Mouse (Mus musculus): ENCODE results near the gene Slc22a7. TPM values are rescaled to one million over a fixed set of nuclear protein-coding genes. Genes with fewer than 3 reads are reported as not detected.

Gene Slc22a7
- polyA plus RNA-seq, 1 experiment: not detected

DNA sequence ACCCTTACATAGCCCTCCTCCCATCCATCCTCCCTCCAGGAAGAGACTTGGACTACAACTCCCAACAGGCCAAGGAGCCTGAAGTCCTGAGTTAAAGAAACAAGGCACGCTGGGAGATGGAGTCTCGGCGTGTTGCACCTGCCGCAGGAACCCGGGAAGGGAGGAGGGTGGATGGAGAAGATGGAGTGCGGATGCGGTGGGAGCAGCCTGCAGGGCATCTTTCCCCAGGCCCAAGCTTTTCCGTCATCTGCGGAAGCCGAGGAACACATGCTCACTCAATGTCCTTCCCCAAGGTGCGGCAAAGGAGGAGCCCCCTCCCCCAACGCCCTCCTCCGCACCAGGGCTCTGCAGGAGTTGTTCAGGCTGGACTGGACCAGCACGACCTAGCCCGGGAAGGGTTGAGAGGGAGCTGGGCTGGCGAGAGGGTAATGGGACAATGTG, 45.3 kb upstream of the Slc22a7 start:
- Histone ChIP-seq H3K4me3 (no peak overlapping the region), H3K4me2 (ENCODE audit: low read depth) (no peak overlapping the region), H3K79me2 (ENCODE audit: control insufficient read depth, insufficient read depth) (no peaks in the 10 kb centered on the region), H3K36me3 (ENCODE audit: control insufficient read depth, insufficient read depth) (no peaks in the 10 kb centered on the region), H3ac (ENCODE audit: control insufficient read depth, insufficient read length) (no peak overlapping the region), H3K27me3 (ENCODE audit: control insufficient read depth, insufficient read depth, insufficient read length) (peaks cover 86% of the 10 kb centered on the region)
- TF ChIP-seq E2F4 (IDR thresholded peaks at IDR 0.05; ENCODE audit: insufficient read depth): no peak
- TF ChIP-seq USF1 (IDR thresholded peaks at IDR 0.05; ENCODE audit: low read depth): no peak
- no peak for TF ChIP-seq CEBPB (IDR thresholded peaks at IDR 0.05; ENCODE audit: insufficient read depth, poor library complexity, severe bottlenecking)
- TF ChIP-seq MYOD1 (IDR thresholded peaks at IDR 0.05; ENCODE audit: control insufficient read depth in 1 of 3, insufficient read length in 2 of 3, low read depth in 2 of 3): no peak

DNA sequence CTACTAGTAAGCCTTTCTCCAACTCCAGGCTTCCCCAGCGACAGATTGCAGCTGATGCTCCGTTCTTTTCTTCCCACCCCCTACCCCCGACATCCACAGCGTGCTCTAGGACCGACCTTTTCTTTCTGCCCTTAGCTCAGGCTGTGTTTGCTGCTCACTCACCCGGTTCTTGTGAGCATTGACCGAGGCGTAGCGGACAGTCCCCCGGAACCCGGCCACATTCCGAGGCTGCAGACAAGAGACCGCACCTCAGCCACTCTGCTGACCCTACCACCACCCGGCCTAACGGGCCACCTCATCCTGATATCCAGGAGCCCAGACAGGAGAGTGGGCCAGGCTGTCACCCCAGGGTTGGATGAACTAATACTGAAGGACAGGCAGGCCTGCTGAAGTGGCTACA, 39.0 kb upstream of the Slc22a7 start:
- Histone ChIP-seq H3K27me3 (ENCODE audit: control insufficient read depth, insufficient read depth, insufficient read length) (peaks cover 81% of the 10 kb centered on the region), H3K79me2 (ENCODE audit: control insufficient read depth, insufficient read depth) (no peaks in the 10 kb centered on the region), H3K4me3 (no peak overlapping the region), H3K4me2 (ENCODE audit: low read depth) (no peak overlapping the region), H3ac (ENCODE audit: control insufficient read depth, insufficient read length) (no peak overlapping the region), H3K36me3 (ENCODE audit: control insufficient read depth, insufficient read depth) (no peaks in the 10 kb centered on the region)
- TF ChIP-seq E2F4 (IDR thresholded peaks at IDR 0.05; ENCODE audit: insufficient read depth): no peak
- no peak for TF ChIP-seq SRF (IDR thresholded peaks at IDR 0.05; ENCODE audit: control insufficient read depth, insufficient read length, low read depth)
- TF ChIP-seq MYOD1 (IDR thresholded peaks at IDR 0.05; ENCODE audit: control insufficient read depth in 1 of 3, insufficient read length in 2 of 3, low read depth in 2 of 3): no peak

DNA sequence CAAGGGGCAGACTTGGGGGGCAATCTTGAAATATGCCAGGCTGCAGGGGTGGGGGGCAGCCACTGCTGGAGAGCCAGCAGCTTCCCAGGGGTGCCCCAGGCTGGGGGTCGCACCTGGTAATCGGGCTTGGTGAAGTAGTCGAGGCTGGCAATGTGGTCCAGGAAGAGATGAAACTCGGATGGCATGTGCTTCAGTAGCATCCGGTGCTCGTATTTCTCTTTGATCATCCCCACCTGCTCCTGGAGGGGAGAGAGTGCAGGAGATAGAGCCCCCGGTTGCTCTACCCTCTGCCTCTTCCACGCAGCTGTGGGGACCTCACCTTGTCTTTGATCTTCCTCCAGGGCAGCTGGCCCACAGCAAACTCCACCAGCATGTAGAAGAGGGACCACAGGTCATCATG, 38.3 kb upstream of the Slc22a7 start:
- H3ac ChIP-seq (ENCODE audit: control insufficient read depth, insufficient read length): no peak overlapping the region
- H3K79me2 ChIP-seq (ENCODE audit: control insufficient read depth, insufficient read depth): no peaks in the 10 kb centered on the region
- no peak overlapping the region for H3K4me2 ChIP-seq (ENCODE audit: low read depth)
- H3K27me3 ChIP-seq (ENCODE audit: control insufficient read depth, insufficient read depth, insufficient read length): peaks cover 86% of the 10 kb centered on the region
- H3K4me3 ChIP-seq: no peak overlapping the region
- TF ChIP-seq TCF12 (IDR thresholded peaks at IDR 0.05; ENCODE audit: insufficient read depth, poor library complexity, severe bottlenecking): no peak
- TF ChIP-seq MYOD1 (IDR thresholded peaks at IDR 0.05; ENCODE audit: control insufficient read depth in 1 of 3, insufficient read length in 2 of 3, low read depth in 2 of 3): no peak
- no peak for TF ChIP-seq REST (IDR thresholded peaks at IDR 0.05; ENCODE audit: insufficient read depth, insufficient read length)
- TF ChIP-seq POLR2AphosphoS2 (IDR thresholded peaks at IDR 0.05; ENCODE audit: insufficient read length, low read depth): no peak
- no peak for TF ChIP-seq TCF3 (IDR thresholded peaks at IDR 0.05; ENCODE audit: insufficient read length, low read depth)
- no peak for TF ChIP-seq USF1 (IDR thresholded peaks at IDR 0.05; ENCODE audit: low read depth)
- no peak for TF ChIP-seq E2F4 (IDR thresholded peaks at IDR 0.05; ENCODE audit: insufficient read depth)
- TF ChIP-seq POLR2A (IDR thresholded peaks at IDR 0.05; ENCODE audit: insufficient read length, low read depth): no peak
- no peaks in the 10 kb centered on the region for H3K36me3 ChIP-seq (ENCODE audit: control insufficient read depth, insufficient read depth)

DNA sequence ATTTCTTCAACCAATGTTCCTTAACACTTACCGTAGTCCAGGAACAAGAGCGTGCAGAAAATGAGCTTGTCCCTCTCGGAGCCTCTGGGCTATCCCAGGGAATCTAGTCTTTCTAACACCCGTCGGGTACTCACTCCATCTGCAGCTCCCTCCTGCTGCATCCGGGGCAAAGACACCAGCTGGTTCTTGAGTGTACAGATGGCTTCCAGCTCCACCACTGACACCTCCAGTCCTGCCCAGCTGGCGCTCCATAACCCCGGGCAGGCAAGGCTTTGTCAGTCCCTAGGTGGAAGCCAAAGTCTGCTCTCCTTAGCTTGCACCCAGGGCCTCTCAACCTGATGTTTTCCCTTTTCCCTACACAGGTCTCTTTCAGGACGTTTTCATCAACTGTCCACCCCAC, 29.6 kb upstream of the Slc22a7 start:
- Histone ChIP-seq H3K4me3 (no peak overlapping the region), H3ac (ENCODE audit: control insufficient read depth, insufficient read length) (no peak overlapping the region), H3K4me2 (ENCODE audit: low read depth) (no peak overlapping the region), H3K27me3 (ENCODE audit: control insufficient read depth, insufficient read depth, insufficient read length) (peaks cover 86% of the 10 kb centered on the region), H3K36me3 (ENCODE audit: control insufficient read depth, insufficient read depth) (no peaks in the 10 kb centered on the region), H3K79me2 (ENCODE audit: control insufficient read depth, insufficient read depth) (no peaks in the 10 kb centered on the region)
- TF ChIP-seq REST (IDR thresholded peaks at IDR 0.05; ENCODE audit: insufficient read depth, insufficient read length) (no peak), POLR2AphosphoS2 (IDR thresholded peaks at IDR 0.05; ENCODE audit: insufficient read length, low read depth) (no peak), TCF3 (IDR thresholded peaks at IDR 0.05; ENCODE audit: insufficient read length, low read depth) (no peak), POLR2A (IDR thresholded peaks at IDR 0.05; ENCODE audit: insufficient read length, low read depth) (no peak), MYOD1 (IDR thresholded peaks at IDR 0.05; ENCODE audit: control insufficient read depth in 1 of 3, insufficient read length in 2 of 3, low read depth in 2 of 3) (no peak), TCF12 (IDR thresholded peaks at IDR 0.05; ENCODE audit: insufficient read depth, poor library complexity, severe bottlenecking) (no peak), CEBPB (IDR thresholded peaks at IDR 0.05; ENCODE audit: insufficient read depth, poor library complexity, severe bottlenecking) (no peak), MYOG (IDR thresholded peaks at IDR 0.05; ENCODE audit: control insufficient read depth in 1 of 3, insufficient read depth in 1 of 3, insufficient read length in 2 of 3, low read depth in 2 of 3) (no peak), USF1 (IDR thresholded peaks at IDR 0.05; ENCODE audit: low read depth) (no peak), SRF (IDR thresholded peaks at IDR 0.05; ENCODE audit: control insufficient read depth, insufficient read length, low read depth) (no peak), E2F4 (IDR thresholded peaks at IDR 0.05; ENCODE audit: insufficient read depth) (no peak), MAX (IDR thresholded peaks at IDR 0.05; ENCODE audit: low read depth) (no peak)

DNA sequence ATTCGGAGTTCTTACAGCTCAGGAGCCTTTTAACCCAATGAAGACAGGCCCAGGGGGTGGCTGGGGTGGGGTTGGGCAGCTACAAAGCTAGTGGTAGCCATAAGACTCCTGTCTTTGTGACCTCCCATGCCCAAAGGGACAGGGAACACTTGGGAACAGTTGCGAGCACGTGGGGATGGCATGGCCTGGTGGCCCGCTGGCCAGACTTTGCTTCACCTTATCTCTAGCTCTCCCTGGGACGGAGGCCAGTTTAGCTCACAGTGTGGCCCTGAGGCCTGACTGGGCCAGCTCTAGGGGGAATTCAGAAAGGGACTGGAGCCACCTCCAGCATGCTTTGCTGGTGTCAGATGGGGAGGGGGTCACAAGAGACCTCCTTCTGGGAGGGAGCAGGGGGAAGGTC, 24.0 kb upstream of the Slc22a7 start:
- TF ChIP-seq CEBPB (IDR thresholded peaks at IDR 0.05; ENCODE audit: insufficient read depth, poor library complexity, severe bottlenecking) (no peak), E2F4 (IDR thresholded peaks at IDR 0.05; ENCODE audit: insufficient read depth) (no peak), POLR2AphosphoS2 (IDR thresholded peaks at IDR 0.05; ENCODE audit: insufficient read length, low read depth) (no peak), MYOG (IDR thresholded peaks at IDR 0.05; ENCODE audit: control insufficient read depth in 1 of 3, insufficient read depth in 1 of 3, insufficient read length in 2 of 3, low read depth in 2 of 3) (no peak), USF1 (IDR thresholded peaks at IDR 0.05; ENCODE audit: low read depth) (no peak), POLR2A (IDR thresholded peaks at IDR 0.05; ENCODE audit: insufficient read length, low read depth) (no peak), REST (IDR thresholded peaks at IDR 0.05; ENCODE audit: insufficient read depth, insufficient read length) (no peak), MYOD1 (IDR thresholded peaks at IDR 0.05; ENCODE audit: control insufficient read depth in 1 of 3, insufficient read length in 2 of 3, low read depth in 2 of 3) (no peak), TCF3 (IDR thresholded peaks at IDR 0.05; ENCODE audit: insufficient read length, low read depth) (no peak), TCF12 (IDR thresholded peaks at IDR 0.05; ENCODE audit: insufficient read depth, poor library complexity, severe bottlenecking) (no peak), SRF (IDR thresholded peaks at IDR 0.05; ENCODE audit: control insufficient read depth, insufficient read length, low read depth) (no peak), MAX (IDR thresholded peaks at IDR 0.05; ENCODE audit: low read depth) (no peak)
- no peaks in the 10 kb centered on the region for H3K79me2 ChIP-seq (ENCODE audit: control insufficient read depth, insufficient read depth)
- H3K4me3 ChIP-seq: no peak overlapping the region
- H3ac ChIP-seq (ENCODE audit: control insufficient read depth, insufficient read length): no peak overlapping the region
- no peak overlapping the region for H3K4me2 ChIP-seq (ENCODE audit: low read depth)
- peaks cover 90% of the 10 kb centered on the region for H3K27me3 ChIP-seq (ENCODE audit: control insufficient read depth, insufficient read depth, insufficient read length)
- no peaks in the 10 kb centered on the region for H3K36me3 ChIP-seq (ENCODE audit: control insufficient read depth, insufficient read depth)

All from myocyte (in vitro differentiated cells).